Mouse (Mus musculus) erythroblast, embryonic 14.5 days (primary cell): Measurements from ENCODE around the gene Abhd6.

ENCODE experiments used
- GATA1 ChIP-seq: IDR thresholded peaks from 2 replicates; pipeline ENCODE4 v1.6.1; 2012; ENCODE audit warnings: low read length, inconsistent platforms, mixed read lengths
- TAL1 ChIP-seq: IDR thresholded peaks from 3 replicates; pipeline ENCODE4 v1.6.1; 2012; ENCODE audit warnings: low read length, inconsistent platforms, mixed read lengths

DNA sequence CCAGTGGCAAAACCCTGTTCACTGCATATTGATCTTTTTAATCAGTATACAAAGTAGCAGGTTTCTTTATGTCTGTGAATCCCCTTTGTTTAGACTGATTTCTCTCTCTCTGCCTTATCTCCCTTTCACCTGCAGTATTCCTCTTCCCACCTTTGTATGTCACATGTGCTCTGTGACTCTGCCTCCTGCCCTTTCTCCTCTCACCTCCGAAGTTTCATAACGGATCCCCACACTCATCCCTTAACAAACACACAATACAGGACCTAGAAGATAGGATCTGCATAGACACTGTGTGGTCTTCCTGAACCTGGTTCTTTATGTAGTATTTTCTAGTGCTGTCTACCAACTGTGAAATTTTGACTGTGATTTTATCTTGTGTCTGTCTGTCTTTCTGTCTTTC, 8.6 kb downstream of the Abhd6 start:
- TF ChIP-seq GATA1 (no peak), TAL1 (no peak)
